Mouse (Mus musculus) MN1 (cell line): ENCODE measurements around the gene Kif3a.
"Not testable (repeated sequence)": the region's sequence is repeated elsewhere in the genome, so short reads cannot be mapped to it uniquely, and the experiment has no call there.

ENCODE experiments used
- DNase-seq: peaks from one replicate; pipeline ENCODE4 v3.0.0-alpha.2; 2016; ENCODE audit warnings: low spot score

Kif3a gene

GRCm38 (mm10) chr11:53543021-53543420 lies 24.2 kb upstream of the Kif3a start:
- DNase-seq: no peak

- DNase-seq: no peak
These were observed 20.9 kb upstream of the Kif3a start for GRCm38 (mm10) chr11:53546271-53546670.

- DNase-seq: no peak
These were observed 19.6 kb upstream of the Kif3a start for GRCm38 (mm10) chr11:53547566-53547965.

GRCm38 (mm10) chr11:53548036-53548605 lies 19.1 kb upstream of the Kif3a start:
- DNase-seq: no peak

GRCm38 (mm10) chr11:53550714-53551113 lies 16.5 kb upstream of the Kif3a start:
- no peak for DNase-seq

- DNase-seq: no peak
These were observed 15.4 kb upstream of the Kif3a start for GRCm38 (mm10) chr11:53551754-53552153.

GRCm38 (mm10) chr11:53556529-53556928 lies 10.7 kb upstream of the Kif3a start:
- not testable (repeated sequence) for DNase-seq

GRCm38 (mm10) chr11:53557992-53558391 lies 9.2 kb upstream of the Kif3a start:
- not testable (repeated sequence) for DNase-seq

- not testable (repeated sequence) for DNase-seq
These were observed 7.2 kb upstream of the Kif3a start for GRCm38 (mm10) chr11:53559980-53560379.

- DNase-seq: no peak
These were observed 5.2 kb upstream of the Kif3a start for GRCm38 (mm10) chr11:53561986-53562385.

- no peak for DNase-seq
These were observed 533 bp upstream of the Kif3a start for GRCm38 (mm10) chr11:53566646-53567045.

GRCm38 (mm10) chr11:53580562-53580961 lies 13.4 kb downstream of the Kif3a start:
- DNase-seq: no peak

- DNase-seq: peak; percentile 21
These were observed 16.0 kb downstream of the Kif3a start for GRCm38 (mm10) chr11:53583151-53583550.

- peak; percentile 73 for DNase-seq
These were observed 17.7 kb downstream of the Kif3a start for GRCm38 (mm10) chr11:53584849-53585248.

GRCm38 (mm10) chr11:53585510-53585909 lies 18.3 kb downstream of the Kif3a start:
- DNase-seq: no peak

- no peak for DNase-seq
These were observed 21.1 kb downstream of the Kif3a start for GRCm38 (mm10) chr11:53588279-53588678.

- peak; percentile 47 for DNase-seq
These were observed 23.2 kb downstream of the Kif3a start for GRCm38 (mm10) chr11:53590368-53590768.

- no peak for DNase-seq
These were observed 23.9 kb downstream of the Kif3a start for GRCm38 (mm10) chr11:53591116-53591515.

GRCm38 (mm10) chr11:53604983-53605382 lies 37.8 kb downstream of the Kif3a start:
- DNase-seq: no peak

- DNase-seq: no peak
These were observed 38.4 kb downstream of the Kif3a start for GRCm38 (mm10) chr11:53605609-53606008.

- DNase-seq: no peak
These were observed 42.1 kb downstream of the Kif3a start for GRCm38 (mm10) chr11:53609231-53609630.

GRCm38 (mm10) chr11:53609672-53610071 lies 42.5 kb downstream of the Kif3a start:
- DNase-seq: no peak

- DNase-seq: no peak
These were observed 48.0 kb downstream of the Kif3a start for GRCm38 (mm10) chr11:53615172-53615571.

GRCm38 (mm10) chr11:53615575-53615974 lies 48.4 kb downstream of the Kif3a start:
- DNase-seq: no peak
